Mouse (Mus musculus): ENCODE data around the gene Efnb2. TPM values are rescaled to one million over a fixed set of nuclear protein-coding genes. Genes with fewer than 3 reads are reported as not detected.

The Efnb2 gene
- polyA plus RNA-seq, 2 experiments: 42.8 to 74.0 TPM

GRCm38 (mm10) chr8:8639569-8640263 is 21.3 kb downstream of the Efnb2 start:
- Histone ChIP-seq H3K27me3 (ENCODE audit: control insufficient read depth, insufficient read depth, low read length) (no peaks in the 10 kb centered on the region), H3K4me2 (replicated peaks; ENCODE audit: low read depth, low read length, severe bottlenecking) (no peak overlapping the region), H3K4me3 (replicated peaks; ENCODE audit: low read length) (no peak overlapping the region), H3K9ac (ENCODE audit: low read depth, low read length, severe bottlenecking) (no peak overlapping the region), H3K36me3 (ENCODE audit: control insufficient read depth, insufficient read depth, low read length) (peaks cover 33% of the 10 kb centered on the region), H3K9me3 (ENCODE audit: control insufficient read depth, low read length) (no peaks in the 10 kb centered on the region), H3K27ac (replicated peaks; ENCODE audit: low read depth, low read length) (no peak overlapping the region), H3K4me1 (ENCODE audit: control insufficient read depth, insufficient read depth, low read length) (no peaks in the 10 kb centered on the region)
- WGBS: 26% methylated on average over 8 of the region's 8 CpGs
- no peak for ATAC-seq (ENCODE audit: low FRiP score, low read depth)
- no peak for TF ChIP-seq POLR2A (IDR thresholded peaks at IDR 0.05; ENCODE audit: borderline replicate concordance, extremely low read depth, insufficient read depth, insufficient read length)
- no peak for DNase-seq (ENCODE audit: low spot score)

DNA sequence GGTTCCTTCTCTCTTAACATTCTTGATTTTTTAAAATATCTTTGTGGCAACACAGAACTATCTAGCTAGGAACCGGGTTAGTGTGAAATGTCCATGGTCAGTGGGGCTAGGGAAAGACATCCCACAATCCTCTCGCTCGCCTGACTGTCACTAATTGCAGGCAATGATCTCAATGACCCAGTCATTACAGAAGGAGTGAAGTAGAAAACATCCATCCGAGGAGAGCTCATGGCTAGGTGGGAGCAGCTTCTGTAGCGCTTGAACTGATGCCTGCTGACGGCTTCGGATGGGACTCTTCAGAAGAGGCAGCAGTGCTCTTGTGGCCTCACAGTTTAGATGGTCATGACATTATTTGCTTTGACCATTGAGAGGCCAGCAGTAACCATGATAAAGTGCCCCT is 29.6 kb downstream of the Efnb2 start:
- 82% methylated on average over 7 of the region's 7 CpGs for WGBS
- H3K4me2 ChIP-seq (replicated peaks; ENCODE audit: low read depth, low read length, severe bottlenecking): no peak overlapping the region
- DNase-seq (ENCODE audit: low spot score) (no peak), ATAC-seq (ENCODE audit: low FRiP score, low read depth) (no peak)
- peaks cover 47% of the 10 kb centered on the region for H3K36me3 ChIP-seq (ENCODE audit: control insufficient read depth, insufficient read depth, low read length)
- H3K27me3 ChIP-seq (ENCODE audit: control insufficient read depth, insufficient read depth, low read length): no peaks in the 10 kb centered on the region
- no peak overlapping the region for H3K9ac ChIP-seq (ENCODE audit: low read depth, low read length, severe bottlenecking)
- H3K4me1 ChIP-seq (ENCODE audit: control insufficient read depth, insufficient read depth, low read length): no peaks in the 10 kb centered on the region
- no peak for TF ChIP-seq POLR2A (IDR thresholded peaks at IDR 0.05; ENCODE audit: borderline replicate concordance, extremely low read depth, insufficient read depth, insufficient read length)
- no peak overlapping the region for H3K27ac ChIP-seq (replicated peaks; ENCODE audit: low read depth, low read length)
- no peak overlapping the region for H3K4me3 ChIP-seq (replicated peaks; ENCODE audit: low read length)
- H3K9me3 ChIP-seq (ENCODE audit: control insufficient read depth, low read length): no peaks in the 10 kb centered on the region

DNA sequence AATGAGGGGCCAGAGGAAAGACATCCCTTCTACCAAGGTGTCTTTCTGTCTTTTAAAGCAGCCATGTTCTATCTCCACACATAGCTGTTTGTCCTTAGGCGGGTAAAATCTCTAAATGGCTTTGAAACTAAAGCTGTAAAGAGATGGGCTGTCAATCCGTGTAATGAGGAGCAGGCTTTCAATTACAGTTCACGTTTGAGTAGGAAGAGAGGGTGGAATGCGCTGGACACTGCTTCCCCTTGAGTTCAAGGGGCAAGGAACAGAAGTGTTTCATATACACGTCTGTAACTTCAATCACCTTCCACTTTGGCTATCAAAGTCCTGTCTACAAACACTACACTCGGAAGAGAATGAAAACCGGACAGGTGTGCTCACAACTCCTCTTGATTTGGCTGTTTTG is 37.0 kb downstream of the Efnb2 start:
- no peaks in the 10 kb centered on the region for H3K9me3 ChIP-seq (ENCODE audit: control insufficient read depth, low read length)
- DNase-seq (ENCODE audit: low spot score): no peak
- no peaks in the 10 kb centered on the region for H3K27me3 ChIP-seq (ENCODE audit: control insufficient read depth, insufficient read depth, low read length)
- H3K9ac ChIP-seq (ENCODE audit: low read depth, low read length, severe bottlenecking): no peak overlapping the region
- WGBS: 23% methylated on average over 7 of the region's 7 CpGs
- peaks cover 48% of the 10 kb centered on the region for H3K36me3 ChIP-seq (ENCODE audit: control insufficient read depth, insufficient read depth, low read length)
- peaks cover 10% of the 10 kb centered on the region for H3K4me1 ChIP-seq (ENCODE audit: control insufficient read depth, insufficient read depth, low read length)
- no peak overlapping the region for H3K4me2 ChIP-seq (replicated peaks; ENCODE audit: low read depth, low read length, severe bottlenecking)
- TF ChIP-seq POLR2A (IDR thresholded peaks at IDR 0.05; ENCODE audit: borderline replicate concordance, extremely low read depth, insufficient read depth, insufficient read length): no peak
- no peak overlapping the region for H3K4me3 ChIP-seq (replicated peaks; ENCODE audit: low read length)
- no peak for ATAC-seq (ENCODE audit: low FRiP score, low read depth)
- no peak overlapping the region for H3K27ac ChIP-seq (replicated peaks; ENCODE audit: low read depth, low read length)

DNA sequence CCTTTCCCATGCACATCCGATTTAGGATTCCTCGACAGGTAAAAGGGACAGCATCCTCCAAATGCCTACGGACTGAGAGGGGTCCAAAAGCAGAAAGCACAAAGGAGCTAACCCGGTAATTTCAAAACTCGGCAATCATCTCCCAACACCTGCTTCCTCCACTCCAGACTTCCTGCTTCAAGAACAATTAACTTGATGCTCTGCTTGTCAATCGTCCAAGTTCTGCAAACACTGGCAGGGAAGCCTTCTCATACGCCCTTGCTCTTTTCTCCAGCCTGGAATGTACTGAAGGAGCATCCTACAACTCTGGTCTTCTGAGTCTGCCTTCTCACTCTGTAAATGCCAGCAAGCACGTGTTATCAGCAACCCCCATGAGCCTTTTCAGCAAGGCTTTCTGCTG is 37.6 kb downstream of the Efnb2 start:
- peaks cover 10% of the 10 kb centered on the region for H3K4me1 ChIP-seq (ENCODE audit: control insufficient read depth, insufficient read depth, low read length)
- ATAC-seq (ENCODE audit: low FRiP score, low read depth) (no peak), DNase-seq (ENCODE audit: low spot score) (no peak)
- no peak overlapping the region for H3K4me3 ChIP-seq (replicated peaks; ENCODE audit: low read length)
- H3K36me3 ChIP-seq (ENCODE audit: control insufficient read depth, insufficient read depth, low read length): peaks cover 51% of the 10 kb centered on the region
- no peak for TF ChIP-seq POLR2A (IDR thresholded peaks at IDR 0.05; ENCODE audit: borderline replicate concordance, extremely low read depth, insufficient read depth, insufficient read length)
- no peaks in the 10 kb centered on the region for H3K9me3 ChIP-seq (ENCODE audit: control insufficient read depth, low read length)
- H3K9ac ChIP-seq (ENCODE audit: low read depth, low read length, severe bottlenecking): no peak overlapping the region
- H3K27ac ChIP-seq (replicated peaks; ENCODE audit: low read depth, low read length): no peak overlapping the region
- H3K27me3 ChIP-seq (ENCODE audit: control insufficient read depth, insufficient read depth, low read length): no peaks in the 10 kb centered on the region
- no peak overlapping the region for H3K4me2 ChIP-seq (replicated peaks; ENCODE audit: low read depth, low read length, severe bottlenecking)
- WGBS: 44% methylated on average over 8 of the region's 8 CpGs

DNA sequence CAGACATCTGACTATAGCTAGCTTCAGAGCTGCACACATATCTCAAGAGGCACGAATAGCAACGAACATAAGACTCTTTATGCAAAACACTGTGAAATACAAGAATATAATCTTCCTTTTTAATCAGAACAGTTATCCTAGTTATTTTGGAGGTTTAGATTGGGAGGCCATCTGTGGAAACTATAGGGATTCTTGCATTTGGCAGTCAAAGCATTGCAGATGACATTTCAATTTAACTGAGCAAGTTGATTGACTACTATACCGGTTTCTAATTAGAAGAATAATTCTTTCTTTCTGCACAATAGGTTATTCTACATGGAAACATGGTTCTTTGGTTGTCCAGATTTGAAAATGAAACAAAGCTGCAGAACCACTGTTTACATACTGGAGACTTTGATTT is 38.6 kb downstream of the Efnb2 start:
- TF ChIP-seq POLR2A (IDR thresholded peaks at IDR 0.05; ENCODE audit: borderline replicate concordance, extremely low read depth, insufficient read depth, insufficient read length): no peak
- WGBS: 88% methylated on average over 3 of the region's 3 CpGs
- no peak overlapping the region for H3K4me2 ChIP-seq (replicated peaks; ENCODE audit: low read depth, low read length, severe bottlenecking)
- no peaks in the 10 kb centered on the region for H3K9me3 ChIP-seq (ENCODE audit: control insufficient read depth, low read length)
- no peak overlapping the region for H3K9ac ChIP-seq (ENCODE audit: low read depth, low read length, severe bottlenecking)
- H3K27me3 ChIP-seq (ENCODE audit: control insufficient read depth, insufficient read depth, low read length): no peaks in the 10 kb centered on the region
- H3K4me1 ChIP-seq (ENCODE audit: control insufficient read depth, insufficient read depth, low read length): peaks cover 10% of the 10 kb centered on the region
- ATAC-seq (ENCODE audit: low FRiP score, low read depth) (no peak), DNase-seq (ENCODE audit: low spot score) (no peak)
- peaks cover 54% of the 10 kb centered on the region for H3K36me3 ChIP-seq (ENCODE audit: control insufficient read depth, insufficient read depth, low read length)
- H3K4me3 ChIP-seq (replicated peaks; ENCODE audit: low read length): no peak overlapping the region
- H3K27ac ChIP-seq (replicated peaks; ENCODE audit: low read depth, low read length): no peak overlapping the region

All from limb, embryonic 14.5 days (tissue).